Mouse (Mus musculus) C2C12 (cell line): ENCODE data around the gene Ffar3. TPM values are rescaled to one million over a fixed set of nuclear protein-coding genes. Genes with fewer than 3 reads are reported as not detected.

ENCODE experiments used
- H3K27me3 ChIP-seq: one replicate; pipeline ENCODE4 v1.6.1; 2011; ENCODE audit not compliant: control insufficient read depth, insufficient read depth, insufficient read length
- H3K36me3 ChIP-seq: one replicate; pipeline ENCODE4 v1.6.1; 2011; ENCODE audit not compliant: control insufficient read depth, insufficient read depth
- H3K4me3 ChIP-seq: one replicate; pipeline ENCODE4 v1.5.1; 2011; ENCODE audit warnings: mild to moderate bottlenecking, control low read depth; ENCODE audit not compliant: poor library complexity, insufficient read depth, severe bottlenecking
- H3K79me2 ChIP-seq: one replicate; pipeline ENCODE4 v1.6.1; 2011; ENCODE audit not compliant: control insufficient read depth, insufficient read depth
- H3K79me3 ChIP-seq: one replicate; pipeline ENCODE4 v1.6.1; 2011; ENCODE audit warnings: low read depth, control low read depth
- H3ac ChIP-seq: one replicate; pipeline ENCODE3; 2011; ENCODE audit warnings: low read depth; ENCODE audit not compliant: control insufficient read depth, insufficient read length
- CEBPB ChIP-seq: IDR thresholded peaks from one replicate; pipeline ENCODE4 v1.6.1; 2011; ENCODE audit warnings: low read depth, mild to moderate bottlenecking, control low read depth, moderate library complexity
- CTCF ChIP-seq: IDR thresholded peaks from one replicate; pipeline ENCODE4 v1.5.1; 2011; ENCODE audit not compliant: control insufficient read depth, insufficient read depth, insufficient read length
- FOSL1 ChIP-seq: IDR thresholded peaks from one replicate; pipeline ENCODE4 v1.8.0; 2011; ENCODE audit warnings: mild to moderate bottlenecking, low read length; ENCODE audit not compliant: poor library complexity, insufficient read depth, severe bottlenecking
- MAX ChIP-seq: IDR thresholded peaks from one replicate; pipeline ENCODE4 v1.6.1; 2011; ENCODE audit warnings: mild to moderate bottlenecking, control low read depth
- MYOD1 ChIP-seq: IDR thresholded peaks from one replicate; pipeline ENCODE4 v1.6.1; 2011; ENCODE audit warnings: low read depth; ENCODE audit not compliant: control insufficient read depth, insufficient read length
- MYOG ChIP-seq: IDR thresholded peaks from one replicate; pipeline ENCODE4 v1.6.1; 2011; ENCODE audit not compliant: control insufficient read depth, insufficient read length; ENCODE audit errors: extremely low read depth
- USF1 ChIP-seq: IDR thresholded peaks from one replicate; pipeline ENCODE4 v1.6.1; 2011; ENCODE audit warnings: low read depth, mild to moderate bottlenecking, control low read depth, moderate library complexity
- polyA plus RNA-seq: library from polyadenylated mRNA; unstranded; fragments of >200 nt; fragmentation: generic; extraction: Trizol; gene quantifications from one replicate; pipeline ENCODE4 v1.2.1, GENCODE M21; 2012; ENCODE audit warnings: missing spikeins

Ffar3 gene
- polyA plus RNA-seq, 1 experiment: not detected

DNA sequence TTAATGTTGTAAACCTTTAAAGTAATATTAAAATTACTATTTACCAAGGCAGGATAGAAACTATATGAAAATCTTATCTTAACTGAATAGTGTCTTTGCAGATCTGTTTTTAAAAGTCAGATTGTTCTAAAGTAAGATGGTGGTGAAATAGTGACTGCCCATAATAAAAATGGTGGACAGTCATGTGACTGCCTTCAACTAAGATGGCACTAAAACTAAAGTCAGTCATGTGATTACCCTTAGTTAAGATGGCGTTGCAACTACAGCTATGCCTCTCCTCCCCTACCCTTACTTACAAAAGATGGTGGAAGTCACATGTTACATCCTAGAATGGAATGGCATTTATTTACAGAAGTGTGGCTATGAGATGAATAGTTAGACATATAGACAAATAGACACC, 4.6 kb downstream of the Ffar3 start:
- TF ChIP-seq USF1: peak; percentile 39
- TF ChIP-seq CTCF: no peak
- Histone ChIP-seq H3K27me3 (peaks cover 26% of the 10 kb centered on the region), H3K79me3 (no peaks in the 10 kb centered on the region), H3K4me3 (no peak overlapping the region), H3ac (no peak overlapping the region), H3K36me3 (no peaks in the 10 kb centered on the region), H3K79me2 (no peaks in the 10 kb centered on the region)

DNA sequence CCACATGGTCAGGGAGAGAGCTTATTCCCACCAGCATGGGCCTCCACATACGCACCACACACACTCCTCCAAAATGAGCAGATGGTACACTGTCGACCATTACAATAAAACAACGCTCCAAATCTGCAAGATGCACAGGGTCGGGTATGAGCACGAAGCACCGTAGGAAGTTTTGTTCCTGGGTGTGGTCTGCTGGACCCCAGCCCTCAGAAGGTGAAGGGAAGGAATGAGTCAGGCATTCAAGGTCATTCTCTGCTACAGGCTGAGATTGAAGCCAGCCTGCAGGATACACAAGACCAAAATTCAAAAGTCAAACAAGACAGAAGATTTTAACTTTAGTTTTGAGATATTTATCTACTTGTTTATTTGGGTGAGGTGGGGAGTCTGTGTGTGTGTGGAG, 8.0 kb downstream of the Ffar3 start:
- TF ChIP-seq USF1 (no peak), FOSL1 (no peak), CEBPB (no peak), CTCF (no peak), MYOG (no peak), MYOD1 (no peak), MAX (no peak)
- Histone ChIP-seq H3K79me3 (no peaks in the 10 kb centered on the region), H3K36me3 (no peaks in the 10 kb centered on the region), H3K4me3 (no peak overlapping the region), H3ac (no peak overlapping the region), H3K27me3 (no peaks in the 10 kb centered on the region), H3K79me2 (no peaks in the 10 kb centered on the region)

DNA sequence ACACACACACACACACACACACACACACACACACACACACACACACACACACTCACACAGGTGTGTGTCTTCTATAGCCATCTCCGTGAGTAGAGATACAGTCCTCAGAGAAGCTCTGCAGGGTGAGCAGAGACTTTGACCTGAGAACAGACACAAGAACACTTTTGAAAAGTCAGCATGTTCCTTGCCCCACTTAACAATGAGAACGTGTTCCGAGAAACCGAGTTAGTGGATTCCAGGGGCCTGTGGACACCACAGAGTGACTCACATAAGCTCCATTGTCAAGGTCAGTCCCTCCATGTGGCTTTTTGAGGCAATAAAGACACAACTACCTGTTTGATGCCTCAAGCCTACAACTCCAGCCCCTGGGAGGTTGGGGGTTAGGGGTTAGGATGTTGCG, 8.6 kb downstream of the Ffar3 start:
- no peak overlapping the region for H3ac ChIP-seq
- no peaks in the 10 kb centered on the region for H3K79me3 ChIP-seq
- H3K27me3 ChIP-seq: no peaks in the 10 kb centered on the region
- no peak for TF ChIP-seq CTCF
- TF ChIP-seq USF1: no peak
- no peak for TF ChIP-seq FOSL1
- TF ChIP-seq MYOG: no peak
- no peak for TF ChIP-seq CEBPB
- TF ChIP-seq MYOD1: no peak
- no peak for TF ChIP-seq MAX
- H3K79me2 ChIP-seq: no peaks in the 10 kb centered on the region
- H3K4me3 ChIP-seq: no peak overlapping the region
- H3K36me3 ChIP-seq: no peaks in the 10 kb centered on the region

DNA sequence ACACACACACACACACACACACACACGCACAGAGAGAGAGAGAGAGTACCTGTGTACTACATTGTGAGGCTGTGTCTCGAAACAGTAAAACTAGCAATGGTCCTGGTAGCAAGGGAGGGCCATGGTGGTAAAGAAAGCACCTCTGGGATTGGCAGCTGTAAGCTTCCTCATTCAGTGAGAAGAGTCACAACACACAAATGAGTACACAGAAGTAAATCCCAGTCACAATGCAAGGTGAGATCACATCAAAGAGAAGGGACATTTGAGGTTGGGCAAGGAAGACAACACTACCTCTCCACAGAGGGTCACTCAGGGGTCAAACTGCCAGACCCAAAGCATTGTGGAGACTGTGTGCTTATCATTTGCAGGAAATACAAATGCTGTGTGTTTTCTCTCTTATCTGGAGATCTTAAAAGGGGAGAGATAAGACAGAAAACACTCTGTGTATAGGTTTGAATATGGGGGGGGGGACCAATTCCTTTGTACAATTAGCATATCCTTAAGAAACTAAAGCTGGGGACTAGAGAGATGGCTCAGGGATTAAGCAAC, 9.4 kb downstream of the Ffar3 start:
- peaks cover 2% of the 10 kb centered on the region for H3K27me3 ChIP-seq
- H3K79me2 ChIP-seq: no peaks in the 10 kb centered on the region
- H3K36me3 ChIP-seq: no peaks in the 10 kb centered on the region
- no peak overlapping the region for H3ac ChIP-seq
- H3K79me3 ChIP-seq: no peaks in the 10 kb centered on the region
- H3K4me3 ChIP-seq: no peak overlapping the region
- TF ChIP-seq USF1: no peak

DNA sequence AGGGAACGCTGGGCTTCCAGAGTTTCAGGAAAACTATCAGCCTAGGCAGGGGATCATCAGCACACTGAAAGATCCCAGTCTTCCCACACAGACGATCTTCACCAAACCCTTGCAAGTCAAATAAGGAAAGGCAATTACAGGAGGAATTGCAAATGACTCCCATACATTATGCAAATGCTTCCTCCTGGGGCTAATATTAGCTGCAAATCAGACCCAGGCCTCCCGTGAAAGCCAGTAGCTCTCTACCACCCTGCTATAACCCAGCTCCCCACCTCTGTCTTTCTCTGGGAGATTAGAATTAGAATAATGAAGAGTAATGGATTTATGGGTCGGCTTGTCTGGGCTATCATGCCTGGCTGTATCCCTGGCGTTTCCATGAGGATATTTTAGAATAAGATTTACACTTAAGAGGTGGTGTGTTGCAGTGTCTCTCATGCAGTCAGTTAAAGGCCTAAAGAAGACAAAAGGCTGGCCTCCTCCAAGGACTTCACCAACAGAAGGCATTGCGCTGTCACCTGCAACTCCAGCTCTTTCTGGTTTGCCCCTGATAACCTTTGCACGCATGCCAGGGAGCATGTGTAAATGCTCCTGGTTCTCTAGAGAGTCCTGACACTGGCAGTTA, 11.2 kb downstream of the Ffar3 start:
- H3K79me2 ChIP-seq: no peaks in the 10 kb centered on the region
- no peaks in the 10 kb centered on the region for H3K36me3 ChIP-seq
- no peak overlapping the region for H3ac ChIP-seq
- H3K4me3 ChIP-seq: no peak overlapping the region
- TF ChIP-seq CTCF (no peak), CEBPB (no peak), MYOD1 (no peak), USF1 (no peak), FOSL1 (no peak), MYOG (no peak), MAX (no peak)
- H3K79me3 ChIP-seq: no peaks in the 10 kb centered on the region
- peaks cover 5% of the 10 kb centered on the region for H3K27me3 ChIP-seq

DNA sequence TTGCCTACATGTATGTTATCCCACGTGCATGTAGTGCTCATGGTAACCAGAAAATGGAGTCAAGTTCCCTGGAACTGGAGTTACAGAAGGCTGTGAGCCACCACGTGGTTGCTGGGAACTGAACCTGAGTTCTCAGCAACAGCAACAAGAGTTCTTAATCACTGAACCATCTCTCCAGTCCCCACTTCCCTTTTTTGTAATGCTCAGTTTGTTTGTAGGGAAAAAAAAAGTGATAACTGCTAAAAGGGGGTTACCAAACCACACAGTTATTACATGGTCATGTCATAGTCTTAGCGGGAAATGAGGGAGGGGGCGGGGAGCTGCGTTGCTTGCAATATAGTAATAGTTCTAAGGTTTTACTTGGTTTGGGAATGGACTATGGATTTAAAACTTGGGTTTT, 13.9 kb downstream of the Ffar3 start:
- no peaks in the 10 kb centered on the region for H3K36me3 ChIP-seq
- H3ac ChIP-seq: no peak overlapping the region
- H3K79me2 ChIP-seq: no peaks in the 10 kb centered on the region
- no peaks in the 10 kb centered on the region for H3K79me3 ChIP-seq
- peaks cover 10% of the 10 kb centered on the region for H3K27me3 ChIP-seq
- no peak for TF ChIP-seq MAX
- TF ChIP-seq MYOD1: no peak
- TF ChIP-seq USF1: no peak
- no peak overlapping the region for H3K4me3 ChIP-seq
